Mouse (Mus musculus) adipocyte (in vitro differentiated cells): ENCODE measurements around the gene Cpe.

Experiments used
- DNase-seq: peaks from one replicate; pipeline ENCODE4 v3.0.0-alpha.2; 2016; ENCODE audit warnings: low spot score

The Cpe gene

GRCm38 (mm10) chr8:64548054-64548850 is 144.6 kb downstream of the Cpe start:
- peak; percentile 81 for DNase-seq

GRCm38 (mm10) chr8:64543441-64543840 is 149.4 kb downstream of the Cpe start:
- no peak for DNase-seq
